Mouse (Mus musculus) cortical plate, adult 2 months (tissue): ENCODE measurements around the gene Plcl1. TPM values are rescaled to one million over a fixed set of nuclear protein-coding genes. Genes with fewer than 3 reads are reported as not detected.

Source experiments
- H3K27ac ChIP-seq: fragments of 200-500 bp; 2 replicates; pipeline ENCODE4 v1.5.1; 2012; ENCODE audit warnings: low read length, control low read depth, inconsistent platforms; ENCODE audit not compliant: insufficient read depth
- H3K4me1 ChIP-seq: fragments of 200-500 bp; 2 replicates; pipeline ENCODE4 v1.6.1; 2011; ENCODE audit warnings: low read length; ENCODE audit not compliant: control insufficient read depth, insufficient read depth
- H3K4me3 ChIP-seq: fragments of 200-500 bp; 2 replicates; pipeline ENCODE4 v1.5.1; 2011; ENCODE audit warnings: mild to moderate bottlenecking, low read length, control low read depth; ENCODE audit not compliant: insufficient read depth
- CTCF ChIP-seq: fragments of 200-500 bp; IDR thresholded peaks from 2 replicates; pipeline ENCODE4 v1.5.1; 2011; ENCODE audit warnings: mild to moderate bottlenecking, control low read depth, low read length; ENCODE audit not compliant: insufficient read depth; ENCODE audit errors: extremely low read depth
- POLR2A ChIP-seq: fragments of 200-500 bp; IDR thresholded peaks from 2 replicates; pipeline ENCODE4 v1.6.1; 2011; ENCODE audit warnings: mild to moderate bottlenecking, low read length, control low read depth; ENCODE audit not compliant: insufficient read depth; ENCODE audit errors: extremely low read depth
- polyA plus RNA-seq: library from polyadenylated mRNA; depleted of rRNA; stranded (reverse); fragments of >200 nt; gene quantifications from 2 replicates; pipeline ENCODE4 v1.2.3, GENCODE M21; 2012

The Plcl1 gene
- polyA plus RNA-seq, 1 experiment: 8.6 TPM

GRCm38 (mm10) chr1:55668622-55669237, 263.0 kb downstream of the Plcl1 start:
- H3K27ac ChIP-seq: no peak overlapping the region
- TF ChIP-seq CTCF: no peak
- TF ChIP-seq POLR2A: no peak
- H3K4me1 ChIP-seq: peaks cover 3% of the 10 kb centered on the region; the same call in 1 of the 2 replicates
- no peak overlapping the region for H3K4me3 ChIP-seq

- Histone ChIP-seq H3K4me3 (no peak overlapping the region), H3K27ac (no peak overlapping the region), H3K4me1 (no peaks in the 10 kb centered on the region)
- TF ChIP-seq POLR2A (no peak), CTCF (no peak)
Measured at GRCm38 (mm10) chr1:55682676-55683075, 277.0 kb downstream of the Plcl1 start.

GRCm38 (mm10) chr1:55686261-55686660, 280.5 kb downstream of the Plcl1 start:
- TF ChIP-seq CTCF (no peak), POLR2A (no peak)
- Histone ChIP-seq H3K4me3 (no peak overlapping the region), H3K4me1 (no peaks in the 10 kb centered on the region), H3K27ac (no peak overlapping the region)

- no peaks in the 10 kb centered on the region; the same call in 1 of the 2 replicates for H3K4me1 ChIP-seq
- no peak overlapping the region for H3K4me3 ChIP-seq
- no peak overlapping the region for H3K27ac ChIP-seq
- TF ChIP-seq CTCF (no peak), POLR2A (no peak)
Measured at GRCm38 (mm10) chr1:55693636-55694220, 288.0 kb downstream of the Plcl1 start.

GRCm38 (mm10) chr1:55696206-55696605, 290.5 kb downstream of the Plcl1 start:
- Histone ChIP-seq H3K27ac (no peak overlapping the region), H3K4me1 (no peaks in the 10 kb centered on the region; the same call in 1 of the 2 replicates)
- TF ChIP-seq POLR2A (no peak), CTCF (no peak)

GRCm38 (mm10) chr1:55699393-55699970, 293.8 kb downstream of the Plcl1 start:
- no peak for TF ChIP-seq CTCF
- TF ChIP-seq POLR2A: no peak
- H3K4me3 ChIP-seq: no peak overlapping the region
- no peaks in the 10 kb centered on the region for H3K4me1 ChIP-seq
- H3K27ac ChIP-seq: no peak overlapping the region

More at GRCm38 (mm10) chr1:55696206-55696605, 290.5 kb downstream of the Plcl1 start:
- H3K4me3 ChIP-seq: no peak overlapping the region

GRCm38 (mm10) chr1:55700016-55700415, 294.3 kb downstream of the Plcl1 start:
- Histone ChIP-seq H3K4me3 (no peak overlapping the region), H3K27ac (no peak overlapping the region), H3K4me1 (no peaks in the 10 kb centered on the region)
- TF ChIP-seq POLR2A: no peak
- no peak for TF ChIP-seq CTCF

GRCm38 (mm10) chr1:55700726-55701125, 295.0 kb downstream of the Plcl1 start:
- no peak for TF ChIP-seq CTCF
- TF ChIP-seq POLR2A: no peak
- Histone ChIP-seq H3K4me3 (no peak overlapping the region), H3K27ac (no peak overlapping the region), H3K4me1 (no peaks in the 10 kb centered on the region)

- Histone ChIP-seq H3K4me3 (no peak overlapping the region), H3K27ac (no peak overlapping the region), H3K4me1 (no peaks in the 10 kb centered on the region)
- TF ChIP-seq POLR2A: no peak
- no peak for TF ChIP-seq CTCF
Measured at GRCm38 (mm10) chr1:55701601-55702000, 295.9 kb downstream of the Plcl1 start.

- Histone ChIP-seq H3K4me1 (no peaks in the 10 kb centered on the region), H3K4me3 (no peak overlapping the region), H3K27ac (no peak overlapping the region)
- TF ChIP-seq POLR2A: no peak
- no peak for TF ChIP-seq CTCF
Measured at GRCm38 (mm10) chr1:55702106-55702505, 296.4 kb downstream of the Plcl1 start.
